Comparison of ENCODE assay signal across 19 mouse cellular contexts in the genomic region with DNA sequence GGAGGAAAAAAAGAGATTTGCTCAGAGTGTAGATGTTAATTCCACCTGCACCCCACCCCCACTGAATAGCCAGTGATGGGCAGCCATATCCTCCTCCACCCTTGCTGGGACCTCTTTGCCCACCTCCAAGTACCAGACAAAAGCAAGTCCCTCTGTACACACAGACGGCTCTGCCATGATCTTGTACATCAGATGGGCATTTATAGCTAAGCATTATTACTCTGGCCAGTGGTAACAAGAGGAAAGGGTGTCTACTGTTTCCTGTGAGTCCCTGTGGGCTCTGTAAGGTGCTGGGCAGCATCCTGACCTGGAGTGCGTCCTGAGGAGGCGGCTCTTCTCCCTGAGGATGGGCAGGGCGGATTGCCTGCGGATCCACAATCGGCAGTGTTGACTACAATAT. TPM values are rescaled to one million over a fixed set of nuclear protein-coding genes. Genes with fewer than 3 reads are reported as not detected.
DNase-seq lines count a peak whose midpoint lies in the region; ATAC-seq and TF ChIP-seq lines count a peak whose summit lies in the region.
"Had no signal": no experiment of that assay in that cellular context is flagged by ENCODE, and none has a peak within 500 bp of the region (broad histone marks: within the 10 kb centered on the region; RNA-seq: fewer than 3 reads in every experiment).

No protein-coding gene starts in this region.

- H3K27me3 ChIP-seq in forebrain, embryonic 12.5 days, result no peaks in the 10 kb centered on the region
- no peaks in the 10 kb centered on the region for H3K27me3 ChIP-seq in forebrain, embryonic 16.5 days (replicated peaks; ENCODE audit: control insufficient read depth, insufficient read depth, low read length)
- no peaks in the 10 kb centered on the region for H3K27me3 ChIP-seq in hindbrain, embryonic 10.5 days (ENCODE audit: insufficient read depth, poor library complexity, severe bottlenecking)
- no peaks in the 10 kb centered on the region for H3K27me3 ChIP-seq in hindbrain, embryonic 11.5 days (ENCODE audit: control insufficient read depth, insufficient read depth, low read length)
- no peaks in the 10 kb centered on the region; the same call in 1 of the 2 replicates for H3K27me3 ChIP-seq in E14TG2a.4 (ENCODE audit: insufficient read depth, low read length)
- no peaks in the 10 kb centered on the region for H3K27me3 ChIP-seq in embryonic facial prominence, embryonic 13.5 days
- H3K27me3 ChIP-seq: heart, embryonic 15.5 days; limb, embryonic 12.5 days; midbrain, embryonic 13.5 days had no signal

- no peak for TF ChIP-seq CTCF in E14TG2a.4 (conservative IDR thresholded peaks at IDR 0.05; ENCODE audit: low read length)

- 0 out of 2 replicates have a peak overlapping the region, but pooled peaks have one; percentile 71 for H3K27ac ChIP-seq in forebrain, embryonic 12.5 days
- H3K27ac ChIP-seq in forebrain, embryonic 16.5 days (ENCODE audit: low read length), result no peak overlapping the region
- H3K27ac ChIP-seq in hindbrain, embryonic 10.5 days, result peak overlapping the region; percentile 76
- no peak overlapping the region for H3K27ac ChIP-seq in hindbrain, embryonic 11.5 days (ENCODE audit: low read depth, low read length)
- H3K27ac ChIP-seq in embryonic facial prominence, embryonic 13.5 days, result 0 out of 2 replicates have a peak overlapping the region, but pooled peaks have one; percentile 33
- H3K27ac ChIP-seq: liver, embryonic 14.5 days had no signal

- H3K9me3 ChIP-seq in forebrain, embryonic 12.5 days, result no peaks in the 10 kb centered on the region
- no peaks in the 10 kb centered on the region for H3K9me3 ChIP-seq in forebrain, embryonic 16.5 days (ENCODE audit: control insufficient read depth, low read length)
- H3K9me3 ChIP-seq in hindbrain, embryonic 10.5 days, result no peaks in the 10 kb centered on the region
- no peaks in the 10 kb centered on the region for H3K9me3 ChIP-seq in hindbrain, embryonic 11.5 days (ENCODE audit: control insufficient read depth, low read length)
- H3K9me3 ChIP-seq in E14TG2a.4 (ENCODE audit: low read length), result no peaks in the 10 kb centered on the region
- no peaks in the 10 kb centered on the region for H3K9me3 ChIP-seq in embryonic facial prominence, embryonic 13.5 days
- H3K9me3 ChIP-seq: heart, embryonic 15.5 days; limb, embryonic 12.5 days; midbrain, embryonic 13.5 days had no signal

- H3K4me2 ChIP-seq in forebrain, embryonic 12.5 days, result no peak overlapping the region
- H3K4me2 ChIP-seq in forebrain, embryonic 16.5 days (ENCODE audit: low read length), result no peak overlapping the region
- no peak overlapping the region for H3K4me2 ChIP-seq in hindbrain, embryonic 11.5 days (replicated peaks; ENCODE audit: low read depth, low read length)
- H3K4me2 ChIP-seq in embryonic facial prominence, embryonic 13.5 days, result no peak overlapping the region
- H3K4me2 ChIP-seq: midbrain, embryonic 13.5 days had no signal

- no peak for ATAC-seq in forebrain, embryonic 12.5 days (ENCODE audit: low FRiP score)
- no peak for ATAC-seq in forebrain, embryonic 16.5 days
- ATAC-seq in hindbrain, embryonic 11.5 days (ENCODE audit: low FRiP score), result no peak
- ATAC-seq in embryonic facial prominence, embryonic 13.5 days (ENCODE audit: insufficient number of reproducible peaks, insufficient read depth, low FRiP score, low TSS enrichment, low read depth), result no peak
- ATAC-seq: forebrain, embryonic 14.5 days had no signal

- WGBS in forebrain, embryonic 12.5 days, result 88% methylated on average over 6 of the region's 6 CpGs
- WGBS in forebrain, embryonic 16.5 days, result 93% methylated on average over 6 of the region's 6 CpGs
- 94% methylated on average over 6 of the region's 6 CpGs for WGBS in hindbrain, embryonic 10.5 days
- 93% methylated on average over 6 of the region's 6 CpGs for WGBS in hindbrain, embryonic 11.5 days
- WGBS in embryonic facial prominence, embryonic 13.5 days, result 88% methylated on average over 6 of the region's 6 CpGs

- H3K4me1 ChIP-seq in forebrain, embryonic 12.5 days, result peaks cover 76% of the 10 kb centered on the region
- peaks cover 59% of the 10 kb centered on the region for H3K4me1 ChIP-seq in forebrain, embryonic 16.5 days (replicated peaks; ENCODE audit: control insufficient read depth, insufficient read depth, low read length)
- H3K4me1 ChIP-seq in hindbrain, embryonic 10.5 days (replicated peaks), result peaks cover 78% of the 10 kb centered on the region
- peaks cover 10% of the 10 kb centered on the region; the same call in 1 of the 2 replicates for H3K4me1 ChIP-seq in hindbrain, embryonic 11.5 days (replicated peaks; ENCODE audit: control insufficient read depth, insufficient read depth, low read length)
- H3K4me1 ChIP-seq in E14TG2a.4 (replicated peaks; ENCODE audit: low read depth, low read length), result peaks cover 85% of the 10 kb centered on the region
- H3K4me1 ChIP-seq in embryonic facial prominence, embryonic 13.5 days, result peaks cover 93% of the 10 kb centered on the region

- H3K4me3 ChIP-seq in forebrain, embryonic 12.5 days (replicated peaks), result no peak overlapping the region
- H3K4me3 ChIP-seq in forebrain, embryonic 16.5 days (replicated peaks; ENCODE audit: low read length), result no peak overlapping the region
- no peak overlapping the region for H3K4me3 ChIP-seq in hindbrain, embryonic 10.5 days
- H3K4me3 ChIP-seq in hindbrain, embryonic 11.5 days (ENCODE audit: low read depth, low read length), result no peak overlapping the region
- peak overlapping the region; percentile 51; the same call in 1 of the 2 replicates for H3K4me3 ChIP-seq in E14TG2a.4 (replicated peaks; ENCODE audit: low read length)
- no peak overlapping the region for H3K4me3 ChIP-seq in embryonic facial prominence, embryonic 13.5 days
- H3K4me3 ChIP-seq: heart, embryonic 15.5 days; limb, embryonic 12.5 days; midbrain, embryonic 13.5 days; myocyte had no signal

- no peak for DNase-seq in hindbrain, embryonic 10.5 days (ENCODE audit: low spot score)
- DNase-seq in hindbrain, embryonic 11.5 days (ENCODE audit: low spot score), result no peak
- no peak for DNase-seq in spleen, adult 12 weeks (ENCODE audit: low spot score)
- DNase-seq in lung, postnatal 4 days, result no peak
- DNase-seq: B cell, adult 2 months; embryo, embryonic 11 days; kidney, adult 18-20 months; spleen, adult 18-20 months; thymus, postnatal 25 days had no signal

- peaks cover 8% of the 10 kb centered on the region for H3K36me3 ChIP-seq in forebrain, embryonic 12.5 days (replicated peaks)
- H3K36me3 ChIP-seq in forebrain, embryonic 16.5 days (ENCODE audit: control insufficient read depth, insufficient read depth), result 0 out of 2 replicates have a peak, but pooled peaks cover 2% of the 10 kb centered on the region
- peaks cover 34% of the 10 kb centered on the region for H3K36me3 ChIP-seq in hindbrain, embryonic 10.5 days
- H3K36me3 ChIP-seq in hindbrain, embryonic 11.5 days (ENCODE audit: control insufficient read depth, insufficient read depth, low read length), result no peaks in the 10 kb centered on the region
- H3K36me3 ChIP-seq in E14TG2a.4 (ENCODE audit: insufficient read depth, low read length), result peaks cover 76% of the 10 kb centered on the region
- peaks cover 21% of the 10 kb centered on the region for H3K36me3 ChIP-seq in embryonic facial prominence, embryonic 13.5 days

- 0 out of 2 replicates have a peak overlapping the region, but pooled peaks have one; percentile 33 for H3K9ac ChIP-seq in forebrain, embryonic 12.5 days
- no peak overlapping the region for H3K9ac ChIP-seq in forebrain, embryonic 16.5 days (replicated peaks; ENCODE audit: low read depth, low read length)
- no peak overlapping the region for H3K9ac ChIP-seq in hindbrain, embryonic 11.5 days (ENCODE audit: low read depth, low read length)
- no peak overlapping the region for H3K9ac ChIP-seq in embryonic facial prominence, embryonic 13.5 days
- H3K9ac ChIP-seq: liver, embryonic 14.5 days had no signal

RNA-seq across cellular contexts. Expression of a gene that starts 7.0 kb away (rescaled TPM):
- 67.2 and 67.6 TPM in 2 replicates for polyA plus RNA-seq in forebrain, embryonic 12.5 days (2016; fragmentation: Nextera tagmentation; extraction: Ambion mirVana)
- 76.9 and 83.7 TPM in 2 replicates for polyA plus RNA-seq in forebrain, embryonic 16.5 days (2015; fragmentation: Nextera tagmentation; extraction: Ambion mirVana)
- 57.0 and 58.2 TPM in 2 replicates for polyA plus RNA-seq in hindbrain, embryonic 10.5 days (2016; fragmentation: Nextera tagmentation; extraction: Ambion mirVana)
- 36.7 and 36.9 TPM in 2 replicates for polyA plus RNA-seq in hindbrain, embryonic 11.5 days (2014; fragmentation: Nextera tagmentation; extraction: Ambion mirVana)
- polyA plus RNA-seq in embryonic facial prominence, embryonic 13.5 days (2015; fragmentation: Nextera tagmentation; extraction: Ambion mirVana), result 44.3 and 47.3 TPM in 2 replicates

Comparison
In these comparisons a context has a peak if more than half of its experiments do, and no peak if none do; other contexts are left out.
1. H3K27ac ChIP-seq: peak in forebrain, embryonic 12.5 days (single experiment), hindbrain, embryonic 10.5 days (single experiment) and embryonic facial prominence, embryonic 13.5 days (single experiment); none in forebrain, embryonic 16.5 days (single experiment) and hindbrain, embryonic 11.5 days (single experiment).